Mouse (Mus musculus) stomach, postnatal 0 days (tissue): Measurements from ENCODE around the gene Camkk1.

Source experiments
- CTCF ChIP-seq: IDR thresholded peaks from 2 replicates; pipeline ENCODE4 v1.5.1; 2016; ENCODE audit warnings: antibody characterized with exemption, low read depth, mild to moderate bottlenecking, moderate library complexity
- EP300 ChIP-seq: optimal IDR thresholded peaks from 2 replicates; pipeline ENCODE3; 2016; ENCODE audit warnings: antibody characterized with exemption

- no peak for TF ChIP-seq EP300
- no peak for TF ChIP-seq CTCF
These were observed 26.8 kb upstream of the Camkk1 start for GRCm38 (mm10) chr11:72991961-72992360.
